Mouse (Mus musculus): Measurements from ENCODE around the gene Cyp24a1. TPM values are rescaled to one million over a fixed set of nuclear protein-coding genes. Genes with fewer than 3 reads are reported as not detected.
"Not testable (repeated sequence)": the region's sequence is repeated elsewhere in the genome, so short reads cannot be mapped to it uniquely, and the experiment has no call there.

Cyp24a1 gene
- polyA plus RNA-seq, 1 experiment from 2014 or later, result not detected

GRCm38 (mm10) chr2:170453809-170454208 lies 43.1 kb downstream of the Cyp24a1 start:
- not testable (repeated sequence) for H3K4me3 ChIP-seq (ENCODE audit: low read length); H3K4me2 ChIP-seq (ENCODE audit: low read depth, low read length); H3K9ac ChIP-seq (ENCODE audit: low read depth, low read length); H3K9me3 ChIP-seq (ENCODE audit: control insufficient read depth, low read length); H3K36me3 ChIP-seq (ENCODE audit: control insufficient read depth, insufficient read depth, low read length); H3K27me3 ChIP-seq (replicated peaks; ENCODE audit: control insufficient read depth, insufficient read depth, low read length); H3K27ac ChIP-seq (ENCODE audit: low read length); H3K4me1 ChIP-seq (ENCODE audit: control insufficient read depth, insufficient read depth, low read length)
- 33% methylated on average over 3 of the region's 4 CpGs for WGBS
- ATAC-seq, result peak; percentile 74

GRCm38 (mm10) chr2:170450933-170451332 lies 46.0 kb downstream of the Cyp24a1 start:
- Histone ChIP-seq H3K9ac (ENCODE audit: low read depth, low read length) (no peak overlapping the region), H3K36me3 (ENCODE audit: control insufficient read depth, insufficient read depth, low read length) (no peaks in the 10 kb centered on the region), H3K9me3 (ENCODE audit: control insufficient read depth, low read length) (no peaks in the 10 kb centered on the region), H3K27ac (ENCODE audit: low read length) (no peak overlapping the region), H3K4me1 (ENCODE audit: control insufficient read depth, insufficient read depth, low read length) (no peaks in the 10 kb centered on the region), H3K27me3 (replicated peaks; ENCODE audit: control insufficient read depth, insufficient read depth, low read length) (no peaks in the 10 kb centered on the region), H3K4me2 (ENCODE audit: low read depth, low read length) (peak overlapping the region; percentile 19; the same call in 1 of the 2 replicates), H3K4me3 (ENCODE audit: low read length) (no peak overlapping the region)
- 5% methylated on average over 9 of the region's 9 CpGs for WGBS
- peak; percentile 92 for ATAC-seq

DNA sequence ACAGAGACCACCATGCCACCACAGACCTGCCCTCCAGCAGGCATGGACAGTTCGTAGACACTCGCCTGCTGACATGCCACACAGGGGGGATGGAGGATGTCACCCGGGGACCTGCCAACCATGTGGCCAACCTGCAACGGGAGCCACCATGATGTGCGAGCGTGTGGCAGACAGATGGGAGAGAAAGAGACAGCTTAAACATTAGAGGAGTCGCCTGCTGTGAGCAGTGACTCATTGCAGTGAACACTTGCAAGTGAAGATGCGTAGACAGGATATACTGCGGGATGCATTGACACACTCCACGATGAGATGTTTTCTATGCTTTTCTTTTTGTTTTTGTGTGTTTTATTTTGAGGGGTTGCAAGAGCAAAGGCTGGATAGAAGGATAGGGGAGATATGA lies 49.3 kb downstream of the Cyp24a1 start:
- Histone ChIP-seq H3K27ac (ENCODE audit: low read length) (no peak overlapping the region), H3K4me2 (ENCODE audit: low read depth, low read length) (no peak overlapping the region), H3K36me3 (ENCODE audit: control insufficient read depth, insufficient read depth, low read length) (no peaks in the 10 kb centered on the region), H3K9ac (ENCODE audit: low read depth, low read length) (no peak overlapping the region), H3K27me3 (replicated peaks; ENCODE audit: control insufficient read depth, insufficient read depth, low read length) (no peaks in the 10 kb centered on the region), H3K4me1 (ENCODE audit: control insufficient read depth, insufficient read depth, low read length) (no peaks in the 10 kb centered on the region), H3K9me3 (ENCODE audit: control insufficient read depth, low read length) (no peaks in the 10 kb centered on the region), H3K4me3 (ENCODE audit: low read length) (no peak overlapping the region)
- 75% methylated on average over 10 of the region's 10 CpGs for WGBS
- no peak for ATAC-seq

DNA sequence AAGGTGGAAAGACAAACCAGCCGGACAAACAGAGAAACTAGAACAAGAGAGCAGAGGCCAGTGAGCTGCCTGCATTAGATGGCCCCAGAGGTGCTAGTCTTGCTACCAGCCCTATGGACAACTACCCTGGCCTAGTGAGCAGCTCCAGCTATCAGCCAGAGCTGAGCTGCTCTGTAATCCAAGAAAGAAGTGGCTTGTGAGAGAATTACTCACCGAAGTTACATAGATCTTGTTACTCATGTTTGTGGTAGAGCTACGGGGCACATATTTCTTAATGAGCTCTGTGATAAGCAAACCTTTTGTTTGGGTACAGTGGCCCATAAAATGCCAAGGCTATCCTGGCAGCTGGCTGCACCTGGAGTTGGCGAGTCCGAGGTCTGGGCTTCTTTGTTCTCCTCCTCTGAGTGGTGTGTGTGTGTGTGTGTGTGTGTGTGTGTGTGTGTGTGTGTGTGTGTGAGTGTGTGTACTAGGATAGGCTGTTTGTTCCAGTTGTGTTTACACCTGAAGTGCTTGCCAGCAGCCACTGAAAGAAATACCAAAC lies 50.0 kb downstream of the Cyp24a1 start:
- H3K27me3 ChIP-seq (replicated peaks; ENCODE audit: control insufficient read depth, insufficient read depth, low read length), result no peaks in the 10 kb centered on the region
- no peak overlapping the region for H3K27ac ChIP-seq (ENCODE audit: low read length)
- no peaks in the 10 kb centered on the region for H3K9me3 ChIP-seq (ENCODE audit: control insufficient read depth, low read length)
- WGBS, result 51% methylated on average over 5 of the region's 5 CpGs
- H3K4me3 ChIP-seq (ENCODE audit: low read length), result no peak overlapping the region
- no peaks in the 10 kb centered on the region for H3K36me3 ChIP-seq (ENCODE audit: control insufficient read depth, insufficient read depth, low read length)
- ATAC-seq, result no peak
- no peak overlapping the region for H3K4me2 ChIP-seq (ENCODE audit: low read depth, low read length)
- H3K4me1 ChIP-seq (ENCODE audit: control insufficient read depth, insufficient read depth, low read length), result no peaks in the 10 kb centered on the region
- H3K9ac ChIP-seq (ENCODE audit: low read depth, low read length), result no peak overlapping the region

- Histone ChIP-seq H3K27ac (ENCODE audit: low read length) (no peak overlapping the region), H3K4me1 (ENCODE audit: control insufficient read depth, insufficient read depth, low read length) (no peaks in the 10 kb centered on the region), H3K27me3 (replicated peaks; ENCODE audit: control insufficient read depth, insufficient read depth, low read length) (no peaks in the 10 kb centered on the region), H3K9me3 (ENCODE audit: control insufficient read depth, low read length) (no peaks in the 10 kb centered on the region), H3K9ac (ENCODE audit: low read depth, low read length) (no peak overlapping the region), H3K4me3 (ENCODE audit: low read length) (no peak overlapping the region), H3K4me2 (ENCODE audit: low read depth, low read length) (no peak overlapping the region), H3K36me3 (ENCODE audit: control insufficient read depth, insufficient read depth, low read length) (no peaks in the 10 kb centered on the region)
- WGBS, result 68% methylated on average over 5 of the region's 5 CpGs
- no peak for ATAC-seq
Measured at GRCm38 (mm10) chr2:170445861-170446260, 51.1 kb downstream of the Cyp24a1 start.

DNA sequence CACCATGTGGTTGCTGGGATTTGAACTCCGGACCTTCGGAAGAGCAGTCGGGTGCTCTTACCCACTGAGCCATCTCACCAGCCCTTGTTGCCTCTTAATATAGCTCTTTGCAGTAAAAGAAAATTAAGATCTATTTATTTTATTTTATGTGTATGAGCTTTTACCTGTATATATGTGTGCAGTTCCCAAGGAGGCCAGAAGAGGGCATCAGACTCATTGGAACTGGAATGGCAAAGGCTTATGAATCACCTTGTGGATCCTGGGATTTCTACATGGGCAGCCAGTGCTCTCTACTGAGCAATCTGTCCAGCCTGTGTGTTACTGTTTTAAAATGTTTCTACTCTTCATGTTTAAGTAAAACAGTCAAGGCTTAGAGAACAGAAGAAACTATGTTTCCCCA lies 54.4 kb downstream of the Cyp24a1 start:
- no peaks in the 10 kb centered on the region; the same call in 1 of the 2 replicates for H3K27me3 ChIP-seq (replicated peaks; ENCODE audit: control insufficient read depth, insufficient read depth, low read length)
- 74% methylated on average over 3 of the region's 3 CpGs for WGBS
- no peak for ATAC-seq
- no peak overlapping the region for H3K4me3 ChIP-seq (ENCODE audit: low read length)
- H3K36me3 ChIP-seq (ENCODE audit: control insufficient read depth, insufficient read depth, low read length), result no peaks in the 10 kb centered on the region
- no peak overlapping the region for H3K9ac ChIP-seq (ENCODE audit: low read depth, low read length)
- H3K27ac ChIP-seq (ENCODE audit: low read length), result no peak overlapping the region
- H3K9me3 ChIP-seq (ENCODE audit: control insufficient read depth, low read length), result no peaks in the 10 kb centered on the region
- H3K4me2 ChIP-seq (ENCODE audit: low read depth, low read length), result no peak overlapping the region
- no peaks in the 10 kb centered on the region for H3K4me1 ChIP-seq (ENCODE audit: control insufficient read depth, insufficient read depth, low read length)

- H3K4me1 ChIP-seq (ENCODE audit: control insufficient read depth, insufficient read depth, low read length), result no peaks in the 10 kb centered on the region
Measured at GRCm38 (mm10) chr2:170438782-170439181, 58.2 kb downstream of the Cyp24a1 start.

DNA sequence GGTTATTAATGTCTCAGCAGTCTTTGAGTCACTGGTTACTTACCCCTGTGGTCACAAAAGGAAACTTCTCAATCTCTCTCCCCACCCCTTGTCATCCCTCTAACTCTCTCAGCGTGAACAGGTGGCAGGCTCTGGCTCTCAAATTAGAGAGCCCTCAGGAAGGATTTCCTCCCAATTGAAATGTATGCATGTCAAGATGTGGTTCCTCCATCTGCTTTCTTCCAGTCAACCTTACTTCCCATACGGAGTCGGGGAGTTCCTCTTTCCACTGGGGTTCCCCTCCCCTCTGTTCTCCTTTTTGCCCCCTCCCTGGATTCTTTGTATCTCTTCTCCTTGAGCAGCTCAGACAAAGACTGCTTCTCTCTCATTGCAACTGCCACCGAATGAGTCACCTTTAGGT lies 60.7 kb downstream of the Cyp24a1 start:
- no peak for ATAC-seq
- H3K4me1 ChIP-seq (ENCODE audit: control insufficient read depth, insufficient read depth, low read length), result no peaks in the 10 kb centered on the region
- no peak overlapping the region for H3K4me2 ChIP-seq (ENCODE audit: low read depth, low read length)
- no peak overlapping the region for H3K4me3 ChIP-seq (ENCODE audit: low read length)
- H3K36me3 ChIP-seq (ENCODE audit: control insufficient read depth, insufficient read depth, low read length), result no peaks in the 10 kb centered on the region
- WGBS, result 70% methylated on average over 4 of the region's 4 CpGs
- H3K27ac ChIP-seq (ENCODE audit: low read length), result no peak overlapping the region
- no peaks in the 10 kb centered on the region; the same call in 1 of the 2 replicates for H3K27me3 ChIP-seq (replicated peaks; ENCODE audit: control insufficient read depth, insufficient read depth, low read length)
- H3K9me3 ChIP-seq (ENCODE audit: control insufficient read depth, low read length), result no peaks in the 10 kb centered on the region
- H3K9ac ChIP-seq (ENCODE audit: low read depth, low read length), result no peak overlapping the region

More at GRCm38 (mm10) chr2:170438782-170439181, 58.2 kb downstream of the Cyp24a1 start:
- H3K4me3 ChIP-seq (ENCODE audit: low read length), result no peak overlapping the region
- WGBS, result 43% methylated on average over 13 of the region's 13 CpGs
- H3K9me3 ChIP-seq (ENCODE audit: control insufficient read depth, low read length), result no peaks in the 10 kb centered on the region
- no peaks in the 10 kb centered on the region for H3K36me3 ChIP-seq (ENCODE audit: control insufficient read depth, insufficient read depth, low read length)
- no peak overlapping the region for H3K27ac ChIP-seq (ENCODE audit: low read length)
- no peak for ATAC-seq
- H3K4me2 ChIP-seq (ENCODE audit: low read depth, low read length), result no peak overlapping the region
- no peaks in the 10 kb centered on the region; the same call in 1 of the 2 replicates for H3K27me3 ChIP-seq (replicated peaks; ENCODE audit: control insufficient read depth, insufficient read depth, low read length)
- H3K9ac ChIP-seq (ENCODE audit: low read depth, low read length), result no peak overlapping the region
